Mouse (Mus musculus): ENCODE results near the gene Trim62.

Gene Trim62

GRCm38 (mm10) chr4:128885540-128885939 lies 2.2 kb downstream of the Trim62 start:
- DNase-seq (ENCODE audit: low spot score), result no peak

GRCm38 (mm10) chr4:128886571-128886970 lies 3.2 kb downstream of the Trim62 start:
- no peak for DNase-seq (ENCODE audit: low spot score)

GRCm38 (mm10) chr4:128887026-128887425 lies 3.6 kb downstream of the Trim62 start:
- DNase-seq (ENCODE audit: low spot score), result no peak

DNA sequence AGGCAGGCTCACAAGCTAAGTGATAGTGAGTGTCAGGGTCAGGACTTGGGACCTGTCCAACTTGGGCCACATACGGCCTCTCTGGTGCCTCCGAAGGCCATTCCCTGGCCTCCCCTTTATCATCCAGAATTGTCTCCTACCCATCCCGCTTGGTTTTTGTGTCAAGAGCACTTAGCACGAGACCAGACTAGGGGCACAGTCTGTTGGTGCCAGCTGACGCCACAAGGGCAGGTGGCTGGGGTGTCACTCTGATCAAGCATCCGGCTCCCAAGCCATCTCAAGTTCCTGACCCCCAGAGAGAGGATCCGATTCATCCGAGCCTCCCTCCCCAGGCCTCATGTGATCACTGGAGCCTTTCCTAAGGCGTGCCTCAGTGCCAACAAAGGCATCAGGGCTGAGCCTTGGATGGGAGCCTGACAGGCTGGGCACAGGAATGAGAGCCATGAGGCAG lies 4.3 kb downstream of the Trim62 start:
- no peak for DNase-seq (ENCODE audit: low spot score)

- DNase-seq (ENCODE audit: low spot score), result no peak
Observed at GRCm38 (mm10) chr4:128888436-128888990, 5.1 kb downstream of the Trim62 start.

DNA sequence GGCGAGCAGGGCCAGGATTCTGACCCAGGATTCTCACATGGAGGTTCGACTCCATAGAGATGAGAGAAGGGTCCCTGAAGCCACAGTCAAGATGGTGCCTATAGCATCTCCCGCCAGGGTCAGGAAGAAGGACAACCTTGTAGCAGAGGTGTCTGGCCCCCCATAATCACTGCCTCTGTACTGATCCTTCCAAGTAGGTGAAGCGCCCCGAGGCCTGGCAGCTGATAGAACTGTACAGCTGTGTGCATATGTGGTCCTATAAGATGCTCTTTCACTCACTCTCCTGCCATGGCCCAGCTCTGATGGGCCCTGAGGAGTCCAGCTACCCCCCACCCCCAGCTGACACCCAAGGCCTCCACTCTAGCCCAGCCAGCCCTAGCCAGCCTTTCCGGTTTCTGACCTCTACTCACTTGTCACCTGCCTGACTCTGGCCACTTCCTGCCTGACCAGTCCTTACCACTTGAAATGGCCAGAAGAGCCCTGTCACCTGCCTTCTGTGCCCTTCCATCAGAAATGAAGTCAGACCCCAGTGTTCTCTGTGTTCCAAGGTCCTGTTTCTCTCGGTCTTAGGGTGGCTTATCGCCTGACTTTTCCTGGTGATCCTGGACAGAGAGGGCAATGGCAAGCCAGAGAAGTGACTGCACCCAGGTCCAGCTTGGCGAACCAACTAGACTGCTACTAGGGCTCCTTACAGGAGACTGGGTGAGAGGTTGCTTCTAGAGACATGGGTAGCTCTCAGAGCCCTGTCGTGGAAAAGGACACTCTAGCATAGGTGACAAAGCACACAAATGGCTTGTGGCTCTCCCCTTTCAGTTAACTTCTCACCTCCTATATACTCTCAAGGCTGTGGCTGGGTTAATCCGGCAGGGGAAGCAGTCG lies 6.6 kb downstream of the Trim62 start:
- DNase-seq (ENCODE audit: low spot score), result no peak

GRCm38 (mm10) chr4:128891157-128891556 lies 7.8 kb downstream of the Trim62 start:
- no peak for DNase-seq (ENCODE audit: low spot score)

DNA sequence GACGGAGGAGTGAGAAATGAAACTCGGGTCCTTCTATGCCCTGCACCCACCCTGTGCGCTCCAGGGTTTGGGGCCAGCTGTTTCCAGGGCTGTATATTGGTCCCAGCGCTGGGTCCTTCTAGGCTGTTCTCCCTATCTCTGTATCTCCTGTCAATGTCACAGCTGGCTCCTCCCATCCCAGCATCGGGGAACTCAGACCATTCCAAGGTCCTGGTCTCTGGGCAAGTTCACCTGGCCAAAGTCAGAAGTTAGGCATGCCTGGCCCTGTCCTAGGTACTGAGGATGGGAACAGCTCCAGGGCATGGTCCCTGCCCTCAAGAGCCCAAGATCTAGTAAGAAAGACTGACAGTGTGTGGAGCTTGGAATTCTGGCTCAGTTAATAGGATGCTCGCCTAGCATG lies 8.4 kb downstream of the Trim62 start:
- no peak for DNase-seq (ENCODE audit: low spot score)

DNA sequence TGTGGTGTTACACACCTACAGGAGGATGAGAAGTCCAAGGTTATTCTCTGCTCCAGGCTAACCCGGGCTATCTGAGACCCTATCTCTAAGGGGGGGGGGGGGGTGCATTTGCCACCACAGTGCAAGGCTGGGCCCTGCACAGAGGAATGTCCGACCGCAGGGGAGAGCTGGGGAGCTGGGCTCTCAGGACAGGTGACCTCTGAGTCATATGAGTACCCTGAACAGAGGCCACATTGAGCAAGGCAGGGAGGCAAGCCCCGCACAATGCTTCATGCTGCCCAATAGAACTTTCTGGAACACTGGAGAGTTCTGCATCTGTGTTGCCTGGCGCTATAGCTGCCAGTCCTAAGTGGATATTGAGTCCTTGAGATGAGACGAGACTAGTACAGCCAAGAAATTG lies 8.8 kb downstream of the Trim62 start:
- DNase-seq (ENCODE audit: low spot score), result no peak

GRCm38 (mm10) chr4:128894112-128894511 lies 10.7 kb downstream of the Trim62 start:
- DNase-seq (ENCODE audit: low spot score), result no peak

GRCm38 (mm10) chr4:128895841-128896240 lies 12.5 kb downstream of the Trim62 start:
- DNase-seq (ENCODE audit: low spot score), result no peak

DNA sequence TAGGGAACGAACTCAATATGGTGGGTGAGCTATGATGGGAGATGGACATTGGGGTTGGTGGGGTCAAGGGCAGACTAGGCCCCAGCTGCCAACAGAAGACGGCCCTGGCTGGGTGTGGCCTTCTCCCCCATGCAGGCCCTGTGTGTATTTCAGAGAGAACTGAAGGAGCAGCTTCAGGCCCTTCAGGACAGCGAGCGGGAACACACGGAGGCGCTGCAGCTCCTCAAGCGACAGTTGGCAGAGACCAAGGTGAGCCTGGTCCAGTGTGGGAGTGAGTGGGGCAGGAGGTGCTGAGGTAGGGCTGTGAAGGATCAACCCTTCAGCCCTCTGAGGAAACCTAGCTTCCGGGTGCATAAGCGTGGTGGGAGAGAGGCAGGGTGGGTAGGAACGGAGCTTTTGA lies 13.3 kb downstream of the Trim62 start:
- DNase-seq (ENCODE audit: low spot score), result no peak

- peak; percentile 82 for DNase-seq (ENCODE audit: low spot score)
Observed at GRCm38 (mm10) chr4:128897911-128898421, 14.6 kb downstream of the Trim62 start.

DNA sequence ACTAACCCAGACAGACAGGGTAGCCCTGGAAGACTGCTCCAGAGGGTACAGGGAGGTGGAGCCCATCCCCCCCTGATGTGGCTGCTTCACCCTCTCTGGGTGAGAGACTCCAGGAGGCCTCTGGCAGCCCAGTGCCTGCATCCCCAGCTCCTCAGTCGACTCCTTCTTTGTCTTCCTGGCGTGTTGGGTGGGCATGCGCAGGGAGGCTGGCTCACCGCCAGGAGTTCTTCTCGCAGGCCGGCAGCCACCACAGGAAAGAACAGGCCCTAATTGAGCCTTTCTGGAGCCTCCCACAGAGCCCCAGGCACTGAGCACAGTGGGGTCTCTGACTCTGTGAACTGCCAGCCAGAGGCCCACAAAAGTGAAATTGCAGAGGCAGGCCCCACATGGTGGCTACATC lies 16.0 kb downstream of the Trim62 start:
- peak; percentile 77 for DNase-seq (ENCODE audit: low spot score)

- DNase-seq (ENCODE audit: low spot score), result no peak
Observed at GRCm38 (mm10) chr4:128900484-128900883, 17.1 kb downstream of the Trim62 start.

DNA sequence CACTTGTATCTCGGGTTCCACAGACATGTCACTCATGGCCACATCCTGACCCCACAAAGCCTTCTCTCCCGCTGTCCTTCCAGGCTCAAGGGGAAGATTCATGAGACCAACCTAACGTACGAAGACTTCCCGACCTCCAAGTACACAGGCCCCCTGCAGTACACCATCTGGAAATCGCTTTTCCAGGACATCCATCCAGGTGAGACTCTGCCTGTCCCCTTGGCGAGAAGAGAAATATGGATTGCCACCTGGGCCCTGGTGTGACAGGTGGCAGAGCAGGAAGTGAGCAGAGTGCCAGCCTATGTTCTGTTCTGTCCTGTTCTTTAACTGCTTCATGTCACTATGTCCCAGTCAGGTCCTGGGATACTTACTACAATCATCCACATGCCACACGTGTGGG lies 19.0 kb downstream of the Trim62 start:
- DNase-seq (ENCODE audit: low spot score), result no peak

- DNase-seq (ENCODE audit: low spot score), result peak; percentile 76
Observed at GRCm38 (mm10) chr4:128904035-128904800, 20.8 kb downstream of the Trim62 start.

DNA sequence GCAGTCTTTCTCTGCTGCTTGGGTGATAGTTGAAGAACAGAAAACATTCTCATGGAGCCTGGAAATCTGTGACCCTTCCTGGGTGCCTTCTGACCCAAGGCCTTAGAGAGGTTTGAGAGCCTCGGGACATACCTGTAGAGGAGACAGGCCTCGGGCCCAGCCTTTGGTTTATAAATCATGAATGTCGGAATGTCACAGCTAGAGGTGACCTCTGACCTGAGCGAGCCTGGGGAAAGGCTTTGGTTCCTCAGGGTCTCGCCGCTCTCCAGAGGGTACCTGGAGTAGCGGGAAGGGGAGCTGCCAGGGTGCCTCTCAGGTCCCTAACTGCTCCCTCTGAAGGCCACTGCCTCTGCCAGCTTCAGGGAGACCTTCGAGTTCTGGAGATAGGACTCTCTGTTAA lies 21.9 kb downstream of the Trim62 start:
- peak; percentile 40 for DNase-seq (ENCODE audit: low spot score)

- DNase-seq (ENCODE audit: low spot score), result peak; percentile 57
Observed at GRCm38 (mm10) chr4:128906757-128907156, 23.4 kb downstream of the Trim62 start.

GRCm38 (mm10) chr4:128907238-128907968 lies 24.0 kb downstream of the Trim62 start:
- DNase-seq (ENCODE audit: low spot score), result no peak

DNA sequence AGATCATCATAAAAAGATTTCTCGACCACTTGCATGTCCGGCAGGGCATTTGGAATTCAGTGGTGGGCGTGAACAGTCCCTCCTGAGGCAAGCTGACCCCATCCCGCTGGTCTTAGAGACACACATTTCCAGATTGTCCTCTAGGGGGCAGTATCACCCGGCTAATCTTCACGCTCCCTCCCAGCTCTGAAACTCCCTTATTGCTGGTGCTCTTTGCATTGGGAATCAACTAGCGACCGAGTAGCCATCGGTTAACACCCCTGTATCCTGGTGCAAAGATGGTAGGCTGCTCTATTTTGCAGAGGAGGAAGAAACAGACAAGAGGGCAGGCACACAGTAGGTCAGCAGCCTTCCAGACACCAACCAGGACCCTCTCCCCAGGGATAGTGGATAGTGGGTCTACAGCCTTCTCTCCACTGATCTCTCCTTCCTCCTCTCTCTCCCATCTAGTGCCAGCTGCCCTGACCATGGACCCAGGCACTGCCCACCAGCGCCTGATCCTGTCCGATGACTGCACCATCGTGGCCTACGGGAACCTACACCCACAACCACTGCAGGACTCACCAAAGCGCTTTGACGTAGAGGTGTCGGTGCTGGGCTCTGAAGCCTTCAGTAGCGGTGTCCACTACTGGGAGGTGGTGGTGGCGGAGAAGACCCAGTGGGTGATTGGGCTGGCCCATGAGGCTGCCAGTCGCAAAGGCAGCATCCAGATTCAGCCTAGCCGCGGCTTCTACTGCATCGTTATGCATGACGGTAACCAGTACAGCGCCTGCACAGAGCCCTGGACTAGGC lies 25.4 kb downstream of the Trim62 start:
- peak; percentile 88 for DNase-seq (ENCODE audit: low spot score)
